Mouse (Mus musculus) liver, embryonic 11.5 days (tissue): Measurements from ENCODE around the gene Nav1. TPM values are rescaled to one million over a fixed set of nuclear protein-coding genes. Genes with fewer than 3 reads are reported as not detected.

ENCODE experiments used
- ATAC-seq: fragments of 200-750 bp; cut with Nextera tagmentation; replicated peaks from 2 replicates; pipeline ENCODE4 v1.8.0; 2017; ENCODE audit warnings: moderate number of reproducible peaks, mild to moderate bottlenecking, moderate TSS enrichment, moderate library complexity; ENCODE audit not compliant: low FRiP score
- DNase-seq: peaks from one replicate; pipeline ENCODE4 v3.0.0-alpha.2; 2017; ENCODE audit warnings: low spot score
- H3K27ac ChIP-seq: fragments of 300-500 bp; sonication (generic); 2 replicates; pipeline ENCODE4 v1.5.1; 2014; ENCODE audit warnings: mild to moderate bottlenecking, low read depth, low read length, control low read depth
- H3K27me3 ChIP-seq: fragments of 300-500 bp; sonication (generic); replicated peaks from 2 replicates; pipeline ENCODE4 v1.6.1; 2014; ENCODE audit warnings: low read length, mixed read lengths; ENCODE audit not compliant: control insufficient read depth, insufficient read depth
- H3K36me3 ChIP-seq: fragments of 300-500 bp; sonication (generic); 2 replicates; pipeline ENCODE4 v1.6.1; 2014; ENCODE audit warnings: mild to moderate bottlenecking, low read length, moderate library complexity, mixed read lengths; ENCODE audit not compliant: control insufficient read depth, insufficient read depth
- H3K4me1 ChIP-seq: fragments of 300-500 bp; sonication (generic); replicated peaks from 2 replicates; pipeline ENCODE4 v1.6.1; 2014; ENCODE audit warnings: low read length, mixed read lengths; ENCODE audit not compliant: control insufficient read depth, insufficient read depth
- H3K4me2 ChIP-seq: fragments of 300-500 bp; sonication (generic); 2 replicates; pipeline ENCODE4 v1.6.1; 2014; ENCODE audit warnings: mild to moderate bottlenecking, control low read depth, moderate library complexity
- H3K4me3 ChIP-seq: fragments of 300-500 bp; sonication (generic); 2 replicates; pipeline ENCODE4 v1.5.1; 2014; ENCODE audit warnings: low read depth, low read length, control low read depth
- H3K9ac ChIP-seq: fragments of 300-500 bp; sonication (generic); 2 replicates; pipeline ENCODE4 v1.6.1; 2014; ENCODE audit warnings: low read depth, low read length, control low read depth
- H3K9me3 ChIP-seq: fragments of 300-500 bp; sonication (generic); 2 replicates; pipeline ENCODE4 v1.6.1; 2016; ENCODE audit warnings: low read length, inconsistent platforms, mixed read lengths; ENCODE audit not compliant: control insufficient read depth
- whole genome bisulfite sequencing: fragments of 180-500 bp; shearing (Covaris S2); extraction: QIAGEN DNeasy Blood & Tissue Kit; methylation state at CpG from one replicate; pipeline ENCODE4 v1.1.7; 2014; 5-methylcytosine and 5-hydroxymethylcytosine counted together
- polyA plus RNA-seq: library from polyadenylated mRNA; unstranded; fragments of >200 nt; fragmentation: Nextera tagmentation; extraction: Ambion mirVana; gene quantifications from 2 replicates; pipeline ENCODE4 v1.2.1, GENCODE M21; 2014

Gene Nav1
- polyA plus RNA-seq, 1 experiment from 2014 or later = 8.9 TPM

DNA sequence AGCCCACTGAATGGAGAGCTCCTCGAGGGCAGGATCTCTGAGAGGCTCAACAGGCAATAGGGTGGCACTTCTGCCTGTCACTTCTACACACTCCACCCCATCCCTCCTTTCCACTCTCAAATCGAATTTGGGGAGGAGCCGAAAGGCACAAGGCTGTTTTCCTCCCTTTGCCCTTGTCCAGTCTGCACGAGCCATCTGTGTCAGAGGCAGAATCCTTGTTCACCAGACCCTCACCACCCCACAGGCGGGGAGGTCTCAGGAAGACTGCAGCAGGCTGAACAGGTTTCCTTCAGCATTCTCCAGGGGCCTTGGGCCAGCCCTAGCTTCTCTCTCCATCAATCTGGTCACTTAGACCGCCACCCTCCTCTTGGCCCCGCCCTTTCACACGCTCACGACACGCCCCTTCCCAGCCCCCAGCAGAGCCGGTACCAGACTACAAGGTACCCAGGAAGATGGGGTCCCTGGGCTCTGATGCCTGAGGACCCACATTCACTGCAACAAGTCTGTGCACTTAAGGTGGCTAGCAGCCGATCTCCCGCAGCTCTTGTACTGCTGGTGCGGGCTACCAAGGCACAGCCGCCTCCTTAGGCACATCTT is 23.9 kb downstream of the Nav1 start:
- H3K27me3 ChIP-seq = peaks cover 30% of the 10 kb centered on the region
- no peak overlapping the region; the same call in 1 of the 2 replicates for H3K27ac ChIP-seq
- no peaks in the 10 kb centered on the region for H3K36me3 ChIP-seq
- H3K9me3 ChIP-seq = no peaks in the 10 kb centered on the region
- no peak overlapping the region for H3K9ac ChIP-seq
- 26% methylated on average over 15 of the region's 15 CpGs for WGBS
- DNase-seq (peak; percentile 38), ATAC-seq (no peak; the same call in 1 of the 2 replicates)
- H3K4me1 ChIP-seq = peaks cover 15% of the 10 kb centered on the region
- peak overlapping the region; percentile 49 for H3K4me3 ChIP-seq
- H3K4me2 ChIP-seq = peak overlapping the region; percentile 77

GRCm38 (mm10) chr1:135581001-135581400 is 26.1 kb downstream of the Nav1 start:
- no peaks in the 10 kb centered on the region for H3K9me3 ChIP-seq
- no peak overlapping the region for H3K27ac ChIP-seq
- no peak overlapping the region for H3K9ac ChIP-seq
- ATAC-seq (no peak), DNase-seq (no peak)
- H3K4me1 ChIP-seq = peaks cover 13% of the 10 kb centered on the region
- H3K4me3 ChIP-seq = no peak overlapping the region
- no peaks in the 10 kb centered on the region for H3K36me3 ChIP-seq
- 62% methylated on average over 8 of the region's 8 CpGs for WGBS
- H3K4me2 ChIP-seq = no peak overlapping the region
- peaks cover 26% of the 10 kb centered on the region for H3K27me3 ChIP-seq

DNA sequence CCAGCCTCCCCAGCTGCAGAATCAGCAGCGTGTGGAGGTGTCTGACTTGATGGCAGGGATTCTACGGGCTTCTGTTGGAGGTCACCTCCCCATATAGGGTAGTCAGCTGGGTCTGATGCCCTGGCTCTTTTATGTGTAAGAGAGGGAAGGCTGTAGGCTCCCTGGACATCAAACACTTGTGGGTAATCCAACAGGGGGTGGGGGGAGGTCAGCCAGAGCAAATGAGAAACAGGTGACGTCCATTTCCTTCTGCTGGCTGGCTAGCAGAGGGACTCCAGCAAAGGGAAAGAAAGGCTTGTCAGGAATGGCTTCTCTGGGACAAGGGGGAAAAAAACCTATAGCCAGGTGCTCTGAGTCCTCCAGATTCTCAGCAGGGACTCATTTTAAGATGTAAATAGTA is 28.0 kb downstream of the Nav1 start:
- ATAC-seq (no peak), DNase-seq (no peak)
- no peak overlapping the region for H3K9ac ChIP-seq
- H3K4me1 ChIP-seq = peaks cover 2% of the 10 kb centered on the region
- H3K4me2 ChIP-seq = no peak overlapping the region
- no peak overlapping the region for H3K27ac ChIP-seq
- 59% methylated on average over 3 of the region's 3 CpGs for WGBS
- no peak overlapping the region for H3K4me3 ChIP-seq
- no peaks in the 10 kb centered on the region for H3K36me3 ChIP-seq
- H3K9me3 ChIP-seq = no peaks in the 10 kb centered on the region
- peaks cover 9% of the 10 kb centered on the region for H3K27me3 ChIP-seq

- Histone ChIP-seq H3K4me2 (no peak overlapping the region), H3K4me1 (no peaks in the 10 kb centered on the region; the same call in 1 of the 2 replicates), H3K9me3 (no peaks in the 10 kb centered on the region), H3K27ac (no peak overlapping the region), H3K27me3 (no peaks in the 10 kb centered on the region), H3K4me3 (no peak overlapping the region), H3K36me3 (no peaks in the 10 kb centered on the region), H3K9ac (no peak overlapping the region)
- no peak for ATAC-seq
- no peak for DNase-seq
- 77% methylated on average over 2 of the region's 2 CpGs for WGBS
Observed at GRCm38 (mm10) chr1:135577793-135578192, 29.3 kb downstream of the Nav1 start.

GRCm38 (mm10) chr1:135575393-135575792 is 31.7 kb downstream of the Nav1 start:
- Histone ChIP-seq H3K27me3 (no peaks in the 10 kb centered on the region), H3K9me3 (no peaks in the 10 kb centered on the region), H3K36me3 (no peaks in the 10 kb centered on the region), H3K4me1 (no peaks in the 10 kb centered on the region; the same call in 1 of the 2 replicates), H3K27ac (no peak overlapping the region), H3K4me3 (no peak overlapping the region), H3K4me2 (no peak overlapping the region), H3K9ac (no peak overlapping the region)
- no peak for DNase-seq
- 79% methylated on average over 1 of the region's 1 CpGs for WGBS
- ATAC-seq = no peak

DNA sequence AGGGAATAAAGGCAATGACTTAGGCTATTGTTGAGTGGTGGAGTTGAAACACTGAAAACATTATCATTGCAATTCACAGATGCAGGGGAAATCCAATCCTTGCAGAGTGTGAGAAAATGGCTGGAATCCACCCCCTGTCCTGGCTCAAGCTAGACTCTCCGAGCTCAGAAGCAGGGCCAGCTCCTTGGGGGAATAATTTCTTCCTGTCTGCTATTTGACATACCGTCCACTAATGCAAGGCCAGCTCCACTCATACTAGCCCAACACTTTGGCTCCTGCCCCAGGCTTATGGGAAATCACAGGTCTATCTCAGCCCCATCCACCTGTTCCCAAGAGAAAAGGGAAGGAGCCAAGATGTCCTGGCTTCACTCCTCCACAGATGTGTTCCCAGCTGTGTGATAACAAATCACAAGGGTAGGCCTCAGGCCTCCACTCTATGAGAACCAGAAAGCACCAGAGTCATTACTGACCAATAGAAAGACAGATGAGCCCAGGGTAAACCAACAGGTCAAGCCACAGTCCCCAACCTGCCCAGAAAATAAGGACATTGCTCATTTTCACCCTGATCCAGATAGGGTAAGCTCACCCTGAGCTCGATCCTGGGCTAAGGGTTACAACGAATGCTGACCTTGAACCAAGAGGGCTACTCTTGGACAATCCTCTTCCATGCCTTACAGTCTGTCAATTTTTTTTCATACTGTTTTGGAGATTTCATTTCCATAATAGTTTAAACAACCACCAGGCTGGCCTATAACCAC is 32.5 kb downstream of the Nav1 start:
- Histone ChIP-seq H3K9me3 (no peaks in the 10 kb centered on the region), H3K27ac (no peak overlapping the region), H3K4me1 (no peaks in the 10 kb centered on the region; the same call in 1 of the 2 replicates), H3K4me3 (no peak overlapping the region), H3K27me3 (no peaks in the 10 kb centered on the region), H3K4me2 (no peak overlapping the region), H3K9ac (no peak overlapping the region), H3K36me3 (no peaks in the 10 kb centered on the region)
- WGBS = 76% methylated on average over 4 of the region's 4 CpGs
- ATAC-seq (no peak), DNase-seq (no peak)

- Histone ChIP-seq H3K4me3 (no peak overlapping the region), H3K9me3 (no peaks in the 10 kb centered on the region), H3K36me3 (no peaks in the 10 kb centered on the region), H3K27me3 (no peaks in the 10 kb centered on the region), H3K9ac (no peak overlapping the region), H3K4me1 (no peaks in the 10 kb centered on the region; the same call in 1 of the 2 replicates), H3K27ac (no peak overlapping the region), H3K4me2 (no peak overlapping the region)
- ATAC-seq (no peak), DNase-seq (no peak)
- WGBS = 47% methylated on average over 4 of the region's 4 CpGs
Observed at GRCm38 (mm10) chr1:135572139-135572892, 34.8 kb downstream of the Nav1 start.

DNA sequence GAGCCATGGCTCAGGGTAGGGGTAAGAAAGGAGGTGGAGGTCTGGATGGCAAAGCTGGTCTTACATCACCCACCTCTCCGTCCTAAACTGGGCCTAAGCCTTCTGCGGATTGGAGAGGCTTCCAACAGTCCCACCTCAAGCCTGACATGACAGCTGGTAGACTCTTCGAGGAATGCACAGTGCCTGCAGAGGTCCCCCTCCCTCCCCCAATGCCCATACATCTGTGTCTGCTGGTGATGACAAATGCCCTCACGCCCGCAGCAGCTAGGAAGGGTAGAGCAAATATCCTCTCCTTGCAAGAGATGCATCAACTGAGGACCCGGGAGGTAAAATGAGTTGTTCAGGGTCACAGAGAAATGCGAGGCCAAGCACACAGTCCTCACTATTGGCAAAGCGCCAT is 39.0 kb downstream of the Nav1 start:
- H3K36me3 ChIP-seq = no peaks in the 10 kb centered on the region
- no peak overlapping the region for H3K4me3 ChIP-seq
- H3K27me3 ChIP-seq = no peaks in the 10 kb centered on the region
- DNase-seq (no peak), ATAC-seq (no peak)
- no peaks in the 10 kb centered on the region for H3K9me3 ChIP-seq
- H3K27ac ChIP-seq = no peak overlapping the region
- 69% methylated on average over 8 of the region's 8 CpGs for WGBS
- H3K4me2 ChIP-seq = no peak overlapping the region
- no peak overlapping the region for H3K9ac ChIP-seq
- peaks cover 6% of the 10 kb centered on the region for H3K4me1 ChIP-seq
